Mouse (Mus musculus): ENCODE measurements around the gene Ppm1n. TPM values are rescaled to one million over a fixed set of nuclear protein-coding genes. Genes with fewer than 3 reads are reported as not detected.

Ppm1n gene
- 0.15 TPM in 1 of 2 replicates, not detected in the other for polyA plus RNA-seq (2014; fragmentation: Nextera tagmentation; extraction: Ambion mirVana)

GRCm38 (mm10) chr7:19279581-19280114, at the start of gene Ppm1n:
Gene Ppm1n (minus strand): TSS chr7:19280064.
- Histone ChIP-seq H3K9ac (replicated peaks; ENCODE audit: low read depth, low read length) (no peak within 1 kb of the TSS), H3K36me3 (ENCODE audit: control insufficient read depth, insufficient read depth, low read length) (no peaks in the 10 kb centered on the region), H3K27ac (ENCODE audit: low read length) (no peak within 1 kb of the TSS), H3K9me3 (ENCODE audit: control insufficient read depth, low read depth, low read length) (no peaks in the 10 kb centered on the region), H3K4me2 (replicated peaks; ENCODE audit: low read depth, low read length) (peak within 1 kb of the TSS; percentile 31), H3K4me3 (ENCODE audit: low read depth, low read length) (peak within 1 kb of the TSS; percentile 15), H3K4me1 (ENCODE audit: control insufficient read depth, insufficient read depth, low read length) (peaks cover 7% of the 10 kb centered on the region; the same call in 1 of the 2 replicates), H3K27me3 (ENCODE audit: control insufficient read depth, insufficient read depth, low read length) (peaks cover 34% of the 10 kb centered on the region)
- ATAC-seq (ENCODE audit: insufficient number of reproducible peaks, insufficient read depth, low FRiP score, low read depth) = no peak
- under 1% methylated on average over 46 of the region's 46 CpGs for WGBS

GRCm38 (mm10) chr7:19328425-19328824, 48.6 kb upstream of the Ppm1n start:
- no peaks in the 10 kb centered on the region for H3K9me3 ChIP-seq (ENCODE audit: control insufficient read depth, low read depth, low read length)
- H3K27me3 ChIP-seq (ENCODE audit: control insufficient read depth, insufficient read depth, low read length) = no peaks in the 10 kb centered on the region
- no peak for ATAC-seq (ENCODE audit: insufficient number of reproducible peaks, insufficient read depth, low FRiP score, low read depth)
- H3K9ac ChIP-seq (replicated peaks; ENCODE audit: low read depth, low read length) = no peak overlapping the region
- H3K36me3 ChIP-seq (ENCODE audit: control insufficient read depth, insufficient read depth, low read length) = no peaks in the 10 kb centered on the region
- no peak overlapping the region for H3K4me3 ChIP-seq (ENCODE audit: low read depth, low read length)
- H3K4me2 ChIP-seq (replicated peaks; ENCODE audit: low read depth, low read length) = no peak overlapping the region
- peaks cover 17% of the 10 kb centered on the region for H3K4me1 ChIP-seq (ENCODE audit: control insufficient read depth, insufficient read depth, low read length)
- no peak overlapping the region for H3K27ac ChIP-seq (ENCODE audit: low read length)

GRCm38 (mm10) chr7:19327782-19328181, 47.9 kb upstream of the Ppm1n start:
- WGBS = 74% methylated on average over 5 of the region's 5 CpGs
- peaks cover 17% of the 10 kb centered on the region for H3K4me1 ChIP-seq (ENCODE audit: control insufficient read depth, insufficient read depth, low read length)
- H3K27ac ChIP-seq (ENCODE audit: low read length) = 0 out of 2 replicates have a peak overlapping the region, but pooled peaks have one; percentile 2

GRCm38 (mm10) chr7:19327128-19327527, 47.3 kb upstream of the Ppm1n start:
- no peaks in the 10 kb centered on the region for H3K27me3 ChIP-seq (ENCODE audit: control insufficient read depth, insufficient read depth, low read length)
- under 1% methylated on average over 22 of the region's 22 CpGs for WGBS
- no peaks in the 10 kb centered on the region for H3K9me3 ChIP-seq (ENCODE audit: control insufficient read depth, low read depth, low read length)
- ATAC-seq (ENCODE audit: insufficient number of reproducible peaks, insufficient read depth, low FRiP score, low read depth) = peak; percentile 70
- H3K9ac ChIP-seq (replicated peaks; ENCODE audit: low read depth, low read length) = no peak overlapping the region; the same call in 1 of the 2 replicates
- peak overlapping the region; percentile 77 for H3K27ac ChIP-seq (ENCODE audit: low read length)
- H3K4me2 ChIP-seq (replicated peaks; ENCODE audit: low read depth, low read length) = peak overlapping the region; percentile 68
- no peaks in the 10 kb centered on the region for H3K36me3 ChIP-seq (ENCODE audit: control insufficient read depth, insufficient read depth, low read length)
- peak overlapping the region; percentile 32 for H3K4me3 ChIP-seq (ENCODE audit: low read depth, low read length)
- H3K4me1 ChIP-seq (ENCODE audit: control insufficient read depth, insufficient read depth, low read length) = peaks cover 17% of the 10 kb centered on the region

More at GRCm38 (mm10) chr7:19327782-19328181, 47.9 kb upstream of the Ppm1n start:
- no peak for ATAC-seq (ENCODE audit: insufficient number of reproducible peaks, insufficient read depth, low FRiP score, low read depth)
- H3K4me3 ChIP-seq (ENCODE audit: low read depth, low read length) = no peak overlapping the region; the same call in 1 of the 2 replicates
- no peak overlapping the region for H3K9ac ChIP-seq (replicated peaks; ENCODE audit: low read depth, low read length)
- peak overlapping the region; percentile 68; the same call in 1 of the 2 replicates for H3K4me2 ChIP-seq (replicated peaks; ENCODE audit: low read depth, low read length)
- H3K9me3 ChIP-seq (ENCODE audit: control insufficient read depth, low read depth, low read length) = no peaks in the 10 kb centered on the region
- H3K36me3 ChIP-seq (ENCODE audit: control insufficient read depth, insufficient read depth, low read length) = no peaks in the 10 kb centered on the region
- H3K27me3 ChIP-seq (ENCODE audit: control insufficient read depth, insufficient read depth, low read length) = no peaks in the 10 kb centered on the region

- H3K4me2 ChIP-seq (replicated peaks; ENCODE audit: low read depth, low read length) = peak overlapping the region; percentile 68
- H3K9ac ChIP-seq (replicated peaks; ENCODE audit: low read depth, low read length) = 0 out of 2 replicates have a peak overlapping the region, but pooled peaks have one; percentile 1
- H3K36me3 ChIP-seq (ENCODE audit: control insufficient read depth, insufficient read depth, low read length) = no peaks in the 10 kb centered on the region
- under 1% methylated on average over 17 of the region's 20 CpGs for WGBS
- peaks cover 17% of the 10 kb centered on the region for H3K4me1 ChIP-seq (ENCODE audit: control insufficient read depth, insufficient read depth, low read length)
- no peaks in the 10 kb centered on the region for H3K27me3 ChIP-seq (ENCODE audit: control insufficient read depth, insufficient read depth, low read length)
- peak overlapping the region; percentile 32; the same call in 1 of the 2 replicates for H3K4me3 ChIP-seq (ENCODE audit: low read depth, low read length)
- H3K9me3 ChIP-seq (ENCODE audit: control insufficient read depth, low read depth, low read length) = no peaks in the 10 kb centered on the region
- peak overlapping the region; percentile 77 for H3K27ac ChIP-seq (ENCODE audit: low read length)
- peak; percentile 66; the same call in 1 of the 2 replicates for ATAC-seq (ENCODE audit: insufficient number of reproducible peaks, insufficient read depth, low FRiP score, low read depth)
These were observed 46.5 kb upstream of the Ppm1n start for GRCm38 (mm10) chr7:19326359-19326758.

- H3K4me3 ChIP-seq (ENCODE audit: low read depth, low read length) = no peak overlapping the region
- WGBS = 72% methylated on average over 21 of the region's 21 CpGs
- peaks cover 17% of the 10 kb centered on the region for H3K4me1 ChIP-seq (ENCODE audit: control insufficient read depth, insufficient read depth, low read length)
- no peak overlapping the region for H3K27ac ChIP-seq (ENCODE audit: low read length)
- peak overlapping the region; percentile 68; the same call in 1 of the 2 replicates for H3K4me2 ChIP-seq (replicated peaks; ENCODE audit: low read depth, low read length)
- H3K9ac ChIP-seq (replicated peaks; ENCODE audit: low read depth, low read length) = 0 out of 2 replicates have a peak overlapping the region, but pooled peaks have one; percentile 1
- no peaks in the 10 kb centered on the region for H3K36me3 ChIP-seq (ENCODE audit: control insufficient read depth, insufficient read depth, low read length)
- no peaks in the 10 kb centered on the region for H3K27me3 ChIP-seq (ENCODE audit: control insufficient read depth, insufficient read depth, low read length)
- no peak for ATAC-seq (ENCODE audit: insufficient number of reproducible peaks, insufficient read depth, low FRiP score, low read depth)
- H3K9me3 ChIP-seq (ENCODE audit: control insufficient read depth, low read depth, low read length) = no peaks in the 10 kb centered on the region
These were observed 45.7 kb upstream of the Ppm1n start for GRCm38 (mm10) chr7:19325262-19326199.

- Histone ChIP-seq H3K27me3 (ENCODE audit: control insufficient read depth, insufficient read depth, low read length) (no peaks in the 10 kb centered on the region), H3K9me3 (ENCODE audit: control insufficient read depth, low read depth, low read length) (no peaks in the 10 kb centered on the region), H3K36me3 (ENCODE audit: control insufficient read depth, insufficient read depth, low read length) (no peaks in the 10 kb centered on the region), H3K9ac (replicated peaks; ENCODE audit: low read depth, low read length) (no peak overlapping the region), H3K4me3 (ENCODE audit: low read depth, low read length) (no peak overlapping the region), H3K4me1 (ENCODE audit: control insufficient read depth, insufficient read depth, low read length) (peaks cover 21% of the 10 kb centered on the region), H3K4me2 (replicated peaks; ENCODE audit: low read depth, low read length) (no peak overlapping the region), H3K27ac (ENCODE audit: low read length) (no peak overlapping the region)
- ATAC-seq (ENCODE audit: insufficient number of reproducible peaks, insufficient read depth, low FRiP score, low read depth) = no peak
- 82% methylated on average over 11 of the region's 11 CpGs for WGBS
These were observed 44.4 kb upstream of the Ppm1n start for GRCm38 (mm10) chr7:19324221-19324620.

GRCm38 (mm10) chr7:19322489-19322888, 42.6 kb upstream of the Ppm1n start:
- 38% methylated on average over 9 of the region's 9 CpGs for WGBS
- ATAC-seq (ENCODE audit: insufficient number of reproducible peaks, insufficient read depth, low FRiP score, low read depth) = no peak
- Histone ChIP-seq H3K4me3 (ENCODE audit: low read depth, low read length) (no peak overlapping the region), H3K36me3 (ENCODE audit: control insufficient read depth, insufficient read depth, low read length) (no peaks in the 10 kb centered on the region), H3K27ac (ENCODE audit: low read length) (no peak overlapping the region), H3K4me1 (ENCODE audit: control insufficient read depth, insufficient read depth, low read length) (peaks cover 15% of the 10 kb centered on the region), H3K9me3 (ENCODE audit: control insufficient read depth, low read depth, low read length) (no peaks in the 10 kb centered on the region), H3K4me2 (replicated peaks; ENCODE audit: low read depth, low read length) (no peak overlapping the region), H3K9ac (replicated peaks; ENCODE audit: low read depth, low read length) (no peak overlapping the region), H3K27me3 (ENCODE audit: control insufficient read depth, insufficient read depth, low read length) (no peaks in the 10 kb centered on the region)

Measured in stomach, embryonic 14.5 days (tissue).